Mouse (Mus musculus): Measurements from ENCODE around the gene Spata2l. TPM values are rescaled to one million over a fixed set of nuclear protein-coding genes. Genes with fewer than 3 reads are reported as not detected.
"Not testable (repeated sequence)": the region's sequence is repeated elsewhere in the genome, so short reads cannot be mapped to it uniquely, and the experiment has no call there.

Spata2l gene
- polyA plus RNA-seq, 1 experiment from 2014 or later, result 7.5 TPM

- ATAC-seq (ENCODE audit: low FRiP score, low TSS enrichment), result no peak
- H3K9me3 ChIP-seq (ENCODE audit: low read length), result no peaks in the 10 kb centered on the region
- WGBS, result 63% methylated on average over 12 of the region's 13 CpGs
- peaks cover 6% of the 10 kb centered on the region; the same call in 1 of the 2 replicates for H3K27me3 ChIP-seq (ENCODE audit: insufficient read depth, low read length)
- no peak overlapping the region for H3K4me3 ChIP-seq (ENCODE audit: low read length)
- H3K9ac ChIP-seq (replicated peaks; ENCODE audit: low read length), result no peak overlapping the region
- no peak overlapping the region for H3K27ac ChIP-seq (ENCODE audit: low read length)
- H3K4me2 ChIP-seq (replicated peaks; ENCODE audit: low read depth, low read length), result no peak overlapping the region
- H3K4me1 ChIP-seq (ENCODE audit: insufficient read depth, low read length), result peaks cover 13% of the 10 kb centered on the region
- H3K36me3 ChIP-seq (ENCODE audit: insufficient read depth, low read length), result 0 out of 2 replicates have a peak, but pooled peaks cover 4% of the 10 kb centered on the region
Measured at GRCm38 (mm10) chr8:123233300-123233699, 2.7 kb downstream of the Spata2l start.

- H3K9ac ChIP-seq (replicated peaks; ENCODE audit: low read length), result no peak overlapping the region
- no peak for ATAC-seq (ENCODE audit: low FRiP score, low TSS enrichment)
- H3K9me3 ChIP-seq (ENCODE audit: low read length), result no peaks in the 10 kb centered on the region
- no peak overlapping the region for H3K4me3 ChIP-seq (ENCODE audit: low read length)
- H3K27ac ChIP-seq (ENCODE audit: low read length), result no peak overlapping the region
- H3K4me1 ChIP-seq (ENCODE audit: insufficient read depth, low read length), result peaks cover 13% of the 10 kb centered on the region
- no peak overlapping the region for H3K4me2 ChIP-seq (replicated peaks; ENCODE audit: low read depth, low read length)
- peaks cover 6% of the 10 kb centered on the region; the same call in 1 of the 2 replicates for H3K27me3 ChIP-seq (ENCODE audit: insufficient read depth, low read length)
- peaks cover 11% of the 10 kb centered on the region; the same call in 1 of the 2 replicates for H3K36me3 ChIP-seq (ENCODE audit: insufficient read depth, low read length)
- 19% methylated on average over 7 of the region's 7 CpGs for WGBS
Measured at GRCm38 (mm10) chr8:123232553-123232952, 3.5 kb downstream of the Spata2l start.

GRCm38 (mm10) chr8:123231742-123232141, 4.3 kb downstream of the Spata2l start:
- Histone ChIP-seq H3K9ac (replicated peaks; ENCODE audit: low read length) (no peak overlapping the region), H3K36me3 (ENCODE audit: insufficient read depth, low read length) (peaks cover 19% of the 10 kb centered on the region; the same call in 1 of the 2 replicates), H3K4me1 (ENCODE audit: insufficient read depth, low read length) (peaks cover 13% of the 10 kb centered on the region), H3K4me2 (replicated peaks; ENCODE audit: low read depth, low read length) (no peak overlapping the region), H3K9me3 (ENCODE audit: low read length) (no peaks in the 10 kb centered on the region), H3K4me3 (ENCODE audit: low read length) (no peak overlapping the region), H3K27ac (ENCODE audit: low read length) (no peak overlapping the region), H3K27me3 (ENCODE audit: insufficient read depth, low read length) (peaks cover 6% of the 10 kb centered on the region; the same call in 1 of the 2 replicates)
- ATAC-seq (ENCODE audit: low FRiP score, low TSS enrichment), result no peak
- WGBS, result 44% methylated on average over 5 of the region's 5 CpGs

GRCm38 (mm10) chr8:123230326-123230725, 5.7 kb downstream of the Spata2l start:
- not testable (repeated sequence) for H3K9ac ChIP-seq (replicated peaks; ENCODE audit: low read length); H3K9me3 ChIP-seq (ENCODE audit: low read length); H3K4me3 ChIP-seq (ENCODE audit: low read length); H3K4me2 ChIP-seq (replicated peaks; ENCODE audit: low read depth, low read length); H3K27ac ChIP-seq (ENCODE audit: low read length); H3K27me3 ChIP-seq (ENCODE audit: insufficient read depth, low read length); ATAC-seq (ENCODE audit: low FRiP score, low TSS enrichment)
- peaks cover 16% of the 10 kb centered on the region for H3K4me1 ChIP-seq (ENCODE audit: insufficient read depth, low read length)
- peaks cover 19% of the 10 kb centered on the region; the same call in 1 of the 2 replicates for H3K36me3 ChIP-seq (ENCODE audit: insufficient read depth, low read length)
- 85% methylated on average over 9 of the region's 11 CpGs for WGBS

- H3K9ac ChIP-seq (replicated peaks; ENCODE audit: low read length), result no peak overlapping the region
- H3K4me3 ChIP-seq (ENCODE audit: low read length), result no peak overlapping the region
- no peak overlapping the region for H3K4me2 ChIP-seq (replicated peaks; ENCODE audit: low read depth, low read length)
- H3K4me1 ChIP-seq (ENCODE audit: insufficient read depth, low read length), result peaks cover 11% of the 10 kb centered on the region
- WGBS, result 100% methylated on average over 1 of the region's 1 CpGs
- H3K27me3 ChIP-seq (ENCODE audit: insufficient read depth, low read length), result no peaks in the 10 kb centered on the region
- H3K36me3 ChIP-seq (ENCODE audit: insufficient read depth, low read length), result peaks cover 19% of the 10 kb centered on the region; the same call in 1 of the 2 replicates
- ATAC-seq (ENCODE audit: low FRiP score, low TSS enrichment), result no peak
- no peak overlapping the region for H3K27ac ChIP-seq (ENCODE audit: low read length)
- H3K9me3 ChIP-seq (ENCODE audit: low read length), result no peaks in the 10 kb centered on the region
Measured at GRCm38 (mm10) chr8:123228416-123228815, 7.6 kb downstream of the Spata2l start.

- Histone ChIP-seq H3K4me3 (ENCODE audit: low read length) (peak within 1 kb of the TSS; percentile 84), H3K27me3 (ENCODE audit: insufficient read depth, low read length) (no peaks in the 10 kb centered on the region), H3K36me3 (ENCODE audit: insufficient read depth, low read length) (peaks cover 19% of the 10 kb centered on the region; the same call in 1 of the 2 replicates), H3K27ac (ENCODE audit: low read length) (peak within 1 kb of the TSS; percentile 80), H3K4me1 (ENCODE audit: insufficient read depth, low read length) (peaks cover 11% of the 10 kb centered on the region), H3K9me3 (ENCODE audit: low read length) (no peaks in the 10 kb centered on the region), H3K9ac (replicated peaks; ENCODE audit: low read length) (peak within 1 kb of the TSS; percentile 89), H3K4me2 (replicated peaks; ENCODE audit: low read depth, low read length) (peak within 1 kb of the TSS; percentile 66)
- 2% methylated on average over 59 of the region's 59 CpGs for WGBS
- ATAC-seq (ENCODE audit: low FRiP score, low TSS enrichment), result peak; percentile 89
Measured at GRCm38 (mm10) chr8:123224278-123225266, 11.5 kb downstream of the Spata2l start, which contains the start of gene Cdk10. Gene Cdk10 (plus strand): TSS chr8:123224842.

GRCm38 (mm10) chr8:123220917-123221316, 15.1 kb downstream of the Spata2l start:
- Histone ChIP-seq H3K36me3 (ENCODE audit: insufficient read depth, low read length) (no peaks in the 10 kb centered on the region), H3K27ac (ENCODE audit: low read length) (no peak overlapping the region), H3K27me3 (ENCODE audit: insufficient read depth, low read length) (no peaks in the 10 kb centered on the region), H3K4me1 (ENCODE audit: insufficient read depth, low read length) (peaks cover 11% of the 10 kb centered on the region), H3K9ac (replicated peaks; ENCODE audit: low read length) (no peak overlapping the region), H3K9me3 (ENCODE audit: low read length) (no peaks in the 10 kb centered on the region), H3K4me2 (replicated peaks; ENCODE audit: low read depth, low read length) (no peak overlapping the region), H3K4me3 (ENCODE audit: low read length) (no peak overlapping the region)
- 72% methylated on average over 1 of the region's 1 CpGs for WGBS
- no peak for ATAC-seq (ENCODE audit: low FRiP score, low TSS enrichment)

GRCm38 (mm10) chr8:123215430-123215829, 20.6 kb downstream of the Spata2l start:
- WGBS, result 71% methylated on average over 3 of the region's 3 CpGs
- no peak for ATAC-seq (ENCODE audit: low FRiP score, low TSS enrichment)

GRCm38 (mm10) chr8:123213118-123213772, 22.8 kb downstream of the Spata2l start:
- H3K9ac ChIP-seq (replicated peaks; ENCODE audit: low read length), result peak overlapping the region; percentile 81
- H3K4me1 ChIP-seq (ENCODE audit: insufficient read depth, low read length), result peaks cover 19% of the 10 kb centered on the region
- WGBS, result 6% methylated on average over 22 of the region's 22 CpGs
- H3K36me3 ChIP-seq (ENCODE audit: insufficient read depth, low read length), result peaks cover 12% of the 10 kb centered on the region
- H3K4me3 ChIP-seq (ENCODE audit: low read length), result peak overlapping the region; percentile 69
- no peaks in the 10 kb centered on the region for H3K27me3 ChIP-seq (ENCODE audit: insufficient read depth, low read length)
- H3K27ac ChIP-seq (ENCODE audit: low read length), result peak overlapping the region; percentile 80
- H3K9me3 ChIP-seq (ENCODE audit: low read length), result no peaks in the 10 kb centered on the region
- peak; percentile 18; the same call in 1 of the 2 replicates for ATAC-seq (ENCODE audit: low FRiP score, low TSS enrichment)
- H3K4me2 ChIP-seq (replicated peaks; ENCODE audit: low read depth, low read length), result peak overlapping the region; percentile 94

More at GRCm38 (mm10) chr8:123215430-123215829, 20.6 kb downstream of the Spata2l start:
- Histone ChIP-seq H3K27me3 (ENCODE audit: insufficient read depth, low read length) (no peaks in the 10 kb centered on the region), H3K4me1 (ENCODE audit: insufficient read depth, low read length) (peaks cover 19% of the 10 kb centered on the region), H3K27ac (ENCODE audit: low read length) (no peak overlapping the region), H3K9me3 (ENCODE audit: low read length) (no peaks in the 10 kb centered on the region), H3K4me2 (replicated peaks; ENCODE audit: low read depth, low read length) (no peak overlapping the region), H3K9ac (replicated peaks; ENCODE audit: low read length) (no peak overlapping the region), H3K36me3 (ENCODE audit: insufficient read depth, low read length) (no peaks in the 10 kb centered on the region), H3K4me3 (ENCODE audit: low read length) (no peak overlapping the region)

Measured in kidney, embryonic 16.5 days (tissue).